Mouse (Mus musculus) MEL (cell line): ENCODE results near the gene Cep55.

Source experiments
- CTCF ChIP-seq, 3 experiments: IDR thresholded peaks in 2 of 3; conservative IDR thresholded peaks in 1 of 3; 2 replicates each; pipeline ENCODE4 v1.5.1; 2011 to 2012; ENCODE audit warnings: low read length in 3 of 3, low read depth in 2 of 3, mild to moderate bottlenecking in 2 of 3, improper control_type of control experiment in 1 of 3, inconsistent platforms in 1 of 3, mixed read lengths in 1 of 3, moderate library complexity in 1 of 3; ENCODE audit not compliant: control insufficient read depth in 1 of 3, insufficient read depth in 1 of 3, poor library complexity in 1 of 3, severe bottlenecking in 1 of 3
- E2F4 ChIP-seq: IDR thresholded peaks from 2 replicates; pipeline ENCODE4 v1.6.1; 2011; ENCODE audit warnings: low read depth, low read length, improper control_type of control experiment, borderline replicate concordance
- EP300 ChIP-seq, 2 experiments: IDR thresholded peaks; 2 replicates each; pipeline ENCODE4 v1.6.1; 2011; ENCODE audit warnings: improper control_type of control experiment in 2 of 2, low read length in 2 of 2, low read depth in 1 of 2, mild to moderate bottlenecking in 1 of 2
- HCFC1 ChIP-seq: IDR thresholded peaks from 2 replicates; pipeline ENCODE4 v1.6.1; 2012; ENCODE audit warnings: low read depth, mild to moderate bottlenecking, inconsistent platforms, low read length, improper control_type of control experiment, moderate library complexity
- MYC ChIP-seq: IDR thresholded peaks from 2 replicates; pipeline ENCODE4 v1.6.1; 2011; ENCODE audit warnings: low read depth, mild to moderate bottlenecking, low read length, improper control_type of control experiment, moderate library complexity
- POLR2A ChIP-seq, 2 experiments: IDR thresholded peaks; 2 replicates each; pipeline ENCODE4 v1.6.1; 2011 to 2012; ENCODE audit warnings: low read length in 2 of 2, mild to moderate bottlenecking in 2 of 2, control low read depth in 1 of 2, improper control_type of control experiment in 1 of 2, low read depth in 1 of 2, moderate library complexity in 1 of 2; ENCODE audit not compliant: control insufficient read depth in 1 of 2, insufficient read depth in 1 of 2, poor library complexity in 1 of 2
- USF1 ChIP-seq: IDR thresholded peaks from 2 replicates; pipeline ENCODE4 v1.6.1; 2014; ENCODE audit warnings: low read depth, mild to moderate bottlenecking, inconsistent platforms, low read length, improper control_type of control experiment, moderate library complexity
- ZKSCAN1 ChIP-seq: IDR thresholded peaks from 2 replicates; pipeline ENCODE4 v1.6.1; 2012; ENCODE audit warnings: low read depth, mild to moderate bottlenecking, inconsistent platforms, low read length, improper control_type of control experiment, moderate library complexity

DNA sequence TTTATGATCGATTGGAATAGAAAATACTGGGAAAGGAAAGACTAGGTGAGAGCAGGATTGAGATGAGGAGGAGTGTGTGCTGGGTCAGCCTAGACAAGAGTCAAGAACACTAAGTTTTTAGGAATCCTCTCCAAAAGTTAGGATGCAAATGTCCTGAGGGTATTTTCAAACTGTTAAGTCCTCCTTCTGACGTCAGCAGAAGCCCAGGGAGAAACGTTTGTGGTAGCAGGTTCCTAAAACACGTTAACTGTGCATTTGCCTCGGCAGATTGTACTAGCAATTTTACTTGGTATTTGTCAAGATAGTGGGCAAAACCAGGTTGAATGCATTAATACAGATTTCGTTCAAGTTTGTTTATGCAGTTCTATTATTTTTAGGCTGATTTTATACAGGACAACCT is 987 bp downstream of the Cep55 start:
- TF ChIP-seq HCFC1 (no peak), POLR2A (IDR thresholded peaks at IDR 0.05; ENCODE audit: control insufficient read depth in 1 of 2, insufficient read depth in 1 of 2, low read depth in 1 of 2, low read length in 2 of 2, poor library complexity in 1 of 2) (no peak), CTCF (IDR thresholded peaks at IDR 0.05 in 2 of 3, conservative IDR thresholded peaks at IDR 0.05 in 1 of 3; ENCODE audit: control insufficient read depth in 1 of 3, insufficient read depth in 1 of 3, low read depth in 2 of 3, low read length in 3 of 3, poor library complexity in 1 of 3, severe bottlenecking in 1 of 3) (no peak), E2F4 (no peak), MYC (no peak), ZKSCAN1 (no peak), USF1 (no peak), EP300 (IDR thresholded peaks at IDR 0.05; ENCODE audit: low read depth in 1 of 2, low read length in 2 of 2) (no peak)
